Mouse (Mus musculus): Measurements from ENCODE around the gene Ccdc162. TPM values are rescaled to one million over a fixed set of nuclear protein-coding genes. Genes with fewer than 3 reads are reported as not detected.
A peak's percentile ranks its signal among the peaks of the same experiment; 100 is the strongest.
"Not testable (repeated sequence)": the region's sequence is repeated elsewhere in the genome, so short reads cannot be mapped to it uniquely, and the experiment has no call there.

Gene Ccdc162
- polyA plus RNA-seq, 1 experiment = 5.0 TPM

DNA sequence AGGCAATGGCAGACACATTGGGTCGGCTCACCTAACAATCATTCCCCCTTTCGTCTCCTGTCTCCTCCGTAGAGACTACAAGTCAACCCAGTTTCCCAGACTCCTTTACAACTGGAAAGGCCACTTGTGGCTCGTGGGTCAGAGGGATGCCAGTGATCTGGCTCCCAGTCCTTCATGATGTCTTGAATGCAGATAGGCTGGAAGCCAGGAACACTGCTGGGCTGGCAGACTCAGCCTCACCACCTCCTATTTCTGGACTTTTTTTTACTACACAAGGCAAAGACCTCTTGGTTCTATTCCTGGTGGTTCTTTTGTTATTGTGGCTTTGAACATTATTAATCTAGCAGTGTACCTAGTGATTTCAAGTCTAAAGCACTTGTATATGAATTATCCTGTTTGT lies 202.1 kb downstream of the Ccdc162 start:
- Histone ChIP-seq H3K36me3 (ENCODE audit: control insufficient read depth, insufficient read depth) (no peaks in the 10 kb centered on the region), H3K27me3 (ENCODE audit: control insufficient read depth, insufficient read depth, insufficient read length) (no peaks in the 10 kb centered on the region), H3ac (ENCODE audit: control insufficient read depth, insufficient read length) (no peak overlapping the region), H3K79me2 (ENCODE audit: control insufficient read depth, insufficient read depth) (no peaks in the 10 kb centered on the region), H3K4me2 (ENCODE audit: low read depth) (no peak overlapping the region), H3K4me3 (no peak overlapping the region)
- TF ChIP-seq SRF (IDR thresholded peaks at IDR 0.05; ENCODE audit: control insufficient read depth, insufficient read length, low read depth) (no peak), TCF12 (IDR thresholded peaks at IDR 0.05; ENCODE audit: insufficient read depth, poor library complexity, severe bottlenecking) (no peak), E2F4 (IDR thresholded peaks at IDR 0.05; ENCODE audit: insufficient read depth) (no peak), REST (IDR thresholded peaks at IDR 0.05; ENCODE audit: insufficient read depth, insufficient read length) (no peak), POLR2A (IDR thresholded peaks at IDR 0.05; ENCODE audit: insufficient read length, low read depth) (no peak), MYOD1 (IDR thresholded peaks at IDR 0.05; ENCODE audit: control insufficient read depth in 1 of 3, insufficient read length in 2 of 3, low read depth in 2 of 3) (no peak), CEBPB (IDR thresholded peaks at IDR 0.05; ENCODE audit: insufficient read depth, poor library complexity, severe bottlenecking) (no peak), TCF3 (IDR thresholded peaks at IDR 0.05; ENCODE audit: insufficient read length, low read depth) (no peak), USF1 (IDR thresholded peaks at IDR 0.05; ENCODE audit: low read depth) (no peak), POLR2AphosphoS2 (IDR thresholded peaks at IDR 0.05; ENCODE audit: insufficient read length, low read depth) (no peak), MAX (IDR thresholded peaks at IDR 0.05; ENCODE audit: low read depth) (no peak), MYOG (IDR thresholded peaks at IDR 0.05; ENCODE audit: control insufficient read depth in 1 of 3, insufficient read depth in 1 of 3, insufficient read length in 2 of 3, low read depth in 2 of 3) (no peak)

DNA sequence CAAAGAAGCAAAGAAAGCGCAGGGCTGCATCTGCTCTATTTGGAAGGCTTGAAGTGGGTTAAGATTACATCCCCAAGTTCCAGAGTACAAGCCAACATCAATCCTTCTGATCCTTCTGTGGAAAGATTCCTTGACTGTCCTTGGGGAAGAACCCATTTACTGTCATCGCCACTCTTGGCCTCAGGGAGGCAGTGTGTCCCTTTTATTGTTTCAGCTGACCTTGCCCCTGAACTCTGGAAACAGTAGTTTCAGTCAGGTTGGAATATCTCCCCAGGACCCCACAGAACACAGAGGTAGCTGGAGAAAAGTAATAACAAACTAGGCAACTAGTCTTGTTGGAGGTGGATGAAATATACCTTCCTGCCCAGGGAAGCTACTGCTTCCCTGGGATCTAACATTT lies 207.3 kb downstream of the Ccdc162 start:
- H3ac ChIP-seq (ENCODE audit: control insufficient read depth, insufficient read length) = no peak overlapping the region
- H3K36me3 ChIP-seq (ENCODE audit: control insufficient read depth, insufficient read depth) = no peaks in the 10 kb centered on the region
- no peaks in the 10 kb centered on the region for H3K79me2 ChIP-seq (ENCODE audit: control insufficient read depth, insufficient read depth)
- no peak overlapping the region for H3K4me2 ChIP-seq (ENCODE audit: low read depth)
- H3K4me3 ChIP-seq = no peak overlapping the region
- no peak for TF ChIP-seq POLR2AphosphoS2 (IDR thresholded peaks at IDR 0.05; ENCODE audit: insufficient read length, low read depth)
- no peak for TF ChIP-seq USF1 (IDR thresholded peaks at IDR 0.05; ENCODE audit: low read depth)
- TF ChIP-seq TCF12 (IDR thresholded peaks at IDR 0.05; ENCODE audit: insufficient read depth, poor library complexity, severe bottlenecking) = no peak
- no peak for TF ChIP-seq REST (IDR thresholded peaks at IDR 0.05; ENCODE audit: insufficient read depth, insufficient read length)
- TF ChIP-seq CEBPB (IDR thresholded peaks at IDR 0.05; ENCODE audit: insufficient read depth, poor library complexity, severe bottlenecking) = no peak
- TF ChIP-seq MAX (IDR thresholded peaks at IDR 0.05; ENCODE audit: low read depth) = no peak
- no peak for TF ChIP-seq E2F4 (IDR thresholded peaks at IDR 0.05; ENCODE audit: insufficient read depth)
- TF ChIP-seq MYOG (IDR thresholded peaks at IDR 0.05; ENCODE audit: control insufficient read depth in 1 of 3, insufficient read depth in 1 of 3, insufficient read length in 2 of 3, low read depth in 2 of 3) = no peak
- TF ChIP-seq TCF3 (IDR thresholded peaks at IDR 0.05; ENCODE audit: insufficient read length, low read depth) = no peak
- TF ChIP-seq SRF (IDR thresholded peaks at IDR 0.05; ENCODE audit: control insufficient read depth, insufficient read length, low read depth) = no peak
- no peak for TF ChIP-seq MYOD1 (IDR thresholded peaks at IDR 0.05; ENCODE audit: control insufficient read depth in 1 of 3, insufficient read length in 2 of 3, low read depth in 2 of 3)
- TF ChIP-seq POLR2A (IDR thresholded peaks at IDR 0.05; ENCODE audit: insufficient read length, low read depth) = no peak
- no peaks in the 10 kb centered on the region for H3K27me3 ChIP-seq (ENCODE audit: control insufficient read depth, insufficient read depth, insufficient read length)

GRCm38 (mm10) chr10:41505446-41505845 lies 211.0 kb downstream of the Ccdc162 start:
- H3K4me3 ChIP-seq = not testable (repeated sequence)

DNA sequence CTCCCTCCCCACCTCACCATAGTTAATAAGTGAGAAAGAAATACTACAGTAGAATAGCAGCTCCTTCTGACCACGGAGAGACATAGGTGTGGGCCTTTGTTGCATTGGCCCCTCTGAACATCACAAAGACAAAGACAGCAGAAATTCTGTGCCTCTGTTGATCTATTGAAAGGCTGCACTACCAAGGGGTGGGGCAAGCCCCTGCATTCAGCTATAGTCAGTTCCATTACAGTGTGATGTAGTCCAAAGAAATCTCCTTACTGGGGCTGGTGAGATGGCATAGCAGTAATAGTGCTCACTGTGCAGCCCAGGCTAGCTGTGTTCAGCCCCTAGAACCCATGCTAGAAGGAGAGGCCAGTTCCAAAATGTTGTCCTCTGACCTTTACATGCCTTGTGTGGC lies 211.4 kb downstream of the Ccdc162 start:
- no peak overlapping the region for H3ac ChIP-seq (ENCODE audit: control insufficient read depth, insufficient read length)
- H3K36me3 ChIP-seq (ENCODE audit: control insufficient read depth, insufficient read depth) = no peaks in the 10 kb centered on the region
- H3K27me3 ChIP-seq (ENCODE audit: control insufficient read depth, insufficient read depth, insufficient read length) = no peaks in the 10 kb centered on the region
- H3K4me3 ChIP-seq = no peak overlapping the region
- H3K4me2 ChIP-seq (ENCODE audit: low read depth) = no peak overlapping the region
- no peaks in the 10 kb centered on the region for H3K79me2 ChIP-seq (ENCODE audit: control insufficient read depth, insufficient read depth)
- no peak for TF ChIP-seq TCF3 (IDR thresholded peaks at IDR 0.05; ENCODE audit: insufficient read length, low read depth)
- TF ChIP-seq MYOG (IDR thresholded peaks at IDR 0.05; ENCODE audit: control insufficient read depth in 1 of 3, insufficient read depth in 1 of 3, insufficient read length in 2 of 3, low read depth in 2 of 3) = no peak
- TF ChIP-seq REST (IDR thresholded peaks at IDR 0.05; ENCODE audit: insufficient read depth, insufficient read length) = no peak
- no peak for TF ChIP-seq MYOD1 (IDR thresholded peaks at IDR 0.05; ENCODE audit: control insufficient read depth in 1 of 3, insufficient read length in 2 of 3, low read depth in 2 of 3)
- no peak for TF ChIP-seq E2F4 (IDR thresholded peaks at IDR 0.05; ENCODE audit: insufficient read depth)
- TF ChIP-seq TCF12 (IDR thresholded peaks at IDR 0.05; ENCODE audit: insufficient read depth, poor library complexity, severe bottlenecking) = no peak
- no peak for TF ChIP-seq MAX (IDR thresholded peaks at IDR 0.05; ENCODE audit: low read depth)
- no peak for TF ChIP-seq SRF (IDR thresholded peaks at IDR 0.05; ENCODE audit: control insufficient read depth, insufficient read length, low read depth)
- TF ChIP-seq POLR2A (IDR thresholded peaks at IDR 0.05; ENCODE audit: insufficient read length, low read depth) = no peak
- no peak for TF ChIP-seq POLR2AphosphoS2 (IDR thresholded peaks at IDR 0.05; ENCODE audit: insufficient read length, low read depth)
- TF ChIP-seq USF1 (IDR thresholded peaks at IDR 0.05; ENCODE audit: low read depth) = no peak
- TF ChIP-seq CEBPB (IDR thresholded peaks at IDR 0.05; ENCODE audit: insufficient read depth, poor library complexity, severe bottlenecking) = no peak

More at GRCm38 (mm10) chr10:41505446-41505845, 211.0 kb downstream of the Ccdc162 start:
- H3K36me3 ChIP-seq (ENCODE audit: control insufficient read depth, insufficient read depth); H3K79me2 ChIP-seq (ENCODE audit: control insufficient read depth, insufficient read depth); H3ac ChIP-seq (ENCODE audit: control insufficient read depth, insufficient read length); H3K4me2 ChIP-seq (ENCODE audit: low read depth); H3K27me3 ChIP-seq (ENCODE audit: control insufficient read depth, insufficient read depth, insufficient read length): not testable (repeated sequence)
- TF ChIP-seq SRF (IDR thresholded peaks at IDR 0.05; ENCODE audit: control insufficient read depth, insufficient read length, low read depth) = peak; percentile 27

- Histone ChIP-seq H3K4me2 (ENCODE audit: low read depth) (peak overlapping the region; percentile 20), H3ac (ENCODE audit: control insufficient read depth, insufficient read length) (no peak overlapping the region), H3K79me2 (ENCODE audit: control insufficient read depth, insufficient read depth) (no peaks in the 10 kb centered on the region), H3K27me3 (ENCODE audit: control insufficient read depth, insufficient read depth, insufficient read length) (peaks cover 3% of the 10 kb centered on the region), H3K36me3 (ENCODE audit: control insufficient read depth, insufficient read depth) (no peaks in the 10 kb centered on the region), H3K4me3 (no peak overlapping the region)
- TF ChIP-seq REST (IDR thresholded peaks at IDR 0.05; ENCODE audit: insufficient read depth, insufficient read length) (no peak), MYOD1 (IDR thresholded peaks at IDR 0.05; ENCODE audit: control insufficient read depth in 1 of 3, insufficient read length in 2 of 3, low read depth in 2 of 3) (no peak), TCF3 (IDR thresholded peaks at IDR 0.05; ENCODE audit: insufficient read length, low read depth) (no peak), USF1 (IDR thresholded peaks at IDR 0.05; ENCODE audit: low read depth) (peak; percentile 72), POLR2A (IDR thresholded peaks at IDR 0.05; ENCODE audit: insufficient read length, low read depth) (no peak), E2F4 (IDR thresholded peaks at IDR 0.05; ENCODE audit: insufficient read depth) (no peak), CEBPB (IDR thresholded peaks at IDR 0.05; ENCODE audit: insufficient read depth, poor library complexity, severe bottlenecking) (no peak), MAX (IDR thresholded peaks at IDR 0.05; ENCODE audit: low read depth) (no peak), MYOG (IDR thresholded peaks at IDR 0.05; ENCODE audit: control insufficient read depth in 1 of 3, insufficient read depth in 1 of 3, insufficient read length in 2 of 3, low read depth in 2 of 3) (no peak), SRF (IDR thresholded peaks at IDR 0.05; ENCODE audit: control insufficient read depth, insufficient read length, low read depth) (peak; percentile 46), TCF12 (IDR thresholded peaks at IDR 0.05; ENCODE audit: insufficient read depth, poor library complexity, severe bottlenecking) (no peak), POLR2AphosphoS2 (IDR thresholded peaks at IDR 0.05; ENCODE audit: insufficient read length, low read depth) (no peak)
Observed at GRCm38 (mm10) chr10:41500941-41501340, 215.5 kb downstream of the Ccdc162 start.
